Mouse (Mus musculus) 3T3-L1 (cell line): ENCODE results near the gene Hk1.

Source experiments
- DNase-seq: peaks from one replicate; pipeline ENCODE4 v3.0.0-alpha.2; 2015; ENCODE audit warnings: low read depth, low spot score

The Hk1 gene

DNA sequence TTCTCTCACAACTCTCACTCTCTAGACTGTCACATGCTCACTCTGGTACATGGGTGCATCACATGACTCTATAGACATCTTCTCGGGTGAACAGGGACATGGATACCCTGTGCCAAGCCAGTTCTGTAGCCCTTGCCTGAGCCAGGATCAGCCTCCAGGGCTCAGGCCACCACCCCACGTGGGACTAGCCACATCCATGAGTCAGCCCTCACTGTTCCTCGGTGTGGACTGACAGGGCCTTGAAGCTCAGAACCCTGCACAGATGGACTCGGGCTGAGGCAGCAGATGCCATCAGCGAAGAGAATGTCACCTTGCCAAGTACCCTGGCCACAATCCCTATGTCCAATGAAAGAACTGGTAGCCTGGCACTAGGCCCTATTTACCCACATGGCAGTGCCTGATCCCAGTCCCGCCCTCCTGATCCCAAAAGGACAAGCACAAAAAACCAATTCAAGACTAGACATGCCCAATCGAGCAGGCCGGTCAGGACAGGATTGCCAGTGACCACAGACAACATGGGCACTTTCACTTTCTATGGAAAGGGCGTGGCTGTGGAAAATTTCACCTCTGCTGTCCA is 59.2 kb downstream of the Hk1 start:
- peak; percentile 87 for DNase-seq

- no peak for DNase-seq
Measured at GRCm38 (mm10) chr10:62319154-62319553, 60.6 kb downstream of the Hk1 start.

DNA sequence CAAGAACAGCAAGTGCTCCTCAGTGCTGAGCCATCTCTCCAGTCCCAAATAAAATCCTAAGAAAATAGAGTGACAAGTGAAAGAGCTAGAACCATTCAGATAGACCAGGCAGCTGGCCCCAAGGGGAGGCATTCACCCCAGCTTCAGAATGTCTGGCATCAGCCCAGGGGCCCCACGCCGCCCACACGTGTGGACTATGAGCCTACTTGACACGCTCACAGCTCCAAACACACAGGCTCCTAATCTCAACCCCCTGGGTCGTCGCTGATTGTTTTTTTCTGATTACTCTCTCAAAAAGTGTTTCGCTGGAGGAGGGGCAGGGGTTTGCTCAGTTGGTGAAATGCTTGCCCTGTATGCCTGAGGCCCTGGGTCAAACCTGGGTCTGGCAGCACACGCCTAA is 63.2 kb downstream of the Hk1 start:
- no peak for DNase-seq

DNA sequence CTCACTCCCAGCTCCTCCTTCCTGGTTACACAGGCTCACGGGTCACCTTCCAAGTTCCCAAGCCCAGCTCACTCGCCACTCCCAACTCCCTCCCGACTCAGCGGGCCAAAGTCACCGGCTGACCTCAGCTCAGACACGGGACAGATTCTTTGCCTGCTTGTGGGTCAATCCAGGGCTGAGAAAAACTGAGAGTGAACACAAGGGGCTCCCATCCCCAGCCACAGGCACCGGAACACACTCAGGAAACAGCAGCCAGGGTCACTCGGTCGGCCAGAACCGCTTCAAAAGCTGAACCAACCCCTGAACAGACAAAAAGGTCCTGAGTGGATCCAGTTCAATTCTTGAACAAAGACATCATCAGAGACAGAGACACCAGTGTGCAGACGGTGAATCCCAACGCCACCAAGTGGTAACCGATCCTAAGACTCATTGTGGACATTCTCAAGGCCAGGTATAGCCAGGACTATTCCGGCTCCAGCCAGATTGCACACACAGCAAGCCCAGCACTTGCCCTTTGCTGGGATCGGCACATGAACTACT is 65.8 kb downstream of the Hk1 start:
- no peak for DNase-seq

DNA sequence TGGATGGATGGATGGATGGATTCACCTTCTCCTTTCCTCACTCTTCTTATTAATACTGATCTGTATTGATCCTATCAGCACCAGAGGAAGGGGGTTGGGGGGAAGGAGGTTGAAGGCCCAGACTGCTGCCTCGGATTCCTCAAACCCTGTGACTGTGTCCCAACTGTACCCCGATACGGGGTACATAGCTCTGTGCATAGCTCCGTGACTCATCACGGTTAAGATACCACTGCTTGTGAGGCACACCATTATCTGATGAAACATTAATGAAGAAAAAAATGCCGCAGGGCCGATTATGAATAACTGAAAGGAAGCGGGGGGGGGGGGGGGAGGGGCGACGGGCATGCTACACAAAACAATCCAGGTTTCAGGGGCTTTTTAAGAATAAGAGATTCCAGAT is 66.6 kb downstream of the Hk1 start:
- DNase-seq, result no peak

- no peak for DNase-seq
Measured at GRCm38 (mm10) chr10:62311464-62311863, 68.2 kb downstream of the Hk1 start.

DNA sequence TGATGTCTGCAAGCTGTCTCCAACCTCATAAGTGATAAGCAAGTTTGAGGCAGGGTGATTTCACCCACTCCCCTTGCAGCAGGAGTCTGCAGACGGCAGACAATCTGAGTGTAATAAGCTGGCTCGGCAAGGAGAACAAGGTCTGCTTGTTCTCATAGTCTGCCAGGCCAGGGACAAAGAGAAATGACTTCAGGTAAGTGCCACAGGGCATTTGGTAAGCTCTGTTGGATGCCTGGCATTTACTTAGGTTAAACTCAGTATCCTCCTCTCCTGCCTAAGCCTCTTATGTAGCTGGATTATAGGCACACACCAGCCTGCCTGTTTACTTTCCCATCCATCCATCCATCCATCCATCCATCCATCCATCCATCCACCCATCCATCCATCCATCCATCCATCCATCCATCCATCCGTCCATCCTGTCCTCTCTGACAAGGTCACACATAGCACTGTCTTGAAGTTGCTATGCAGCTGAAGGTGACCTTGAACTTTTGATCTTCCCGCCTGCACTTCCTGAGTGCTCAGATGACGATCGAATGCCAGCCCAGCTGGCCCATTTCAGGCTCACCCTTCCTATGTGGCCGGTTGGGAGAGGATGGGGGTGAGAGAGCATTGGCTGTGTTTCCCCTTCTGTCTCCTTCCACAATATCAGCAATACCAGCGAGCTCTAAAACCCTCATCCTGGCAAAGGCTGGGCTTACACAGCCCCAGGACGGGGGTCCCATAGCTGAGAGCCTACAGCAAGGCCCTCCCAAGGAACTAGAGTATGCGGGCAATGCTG is 69.3 kb downstream of the Hk1 start:
- DNase-seq, result no peak

GRCm38 (mm10) chr10:62309593-62309992 is 70.1 kb downstream of the Hk1 start:
- no peak for DNase-seq

DNA sequence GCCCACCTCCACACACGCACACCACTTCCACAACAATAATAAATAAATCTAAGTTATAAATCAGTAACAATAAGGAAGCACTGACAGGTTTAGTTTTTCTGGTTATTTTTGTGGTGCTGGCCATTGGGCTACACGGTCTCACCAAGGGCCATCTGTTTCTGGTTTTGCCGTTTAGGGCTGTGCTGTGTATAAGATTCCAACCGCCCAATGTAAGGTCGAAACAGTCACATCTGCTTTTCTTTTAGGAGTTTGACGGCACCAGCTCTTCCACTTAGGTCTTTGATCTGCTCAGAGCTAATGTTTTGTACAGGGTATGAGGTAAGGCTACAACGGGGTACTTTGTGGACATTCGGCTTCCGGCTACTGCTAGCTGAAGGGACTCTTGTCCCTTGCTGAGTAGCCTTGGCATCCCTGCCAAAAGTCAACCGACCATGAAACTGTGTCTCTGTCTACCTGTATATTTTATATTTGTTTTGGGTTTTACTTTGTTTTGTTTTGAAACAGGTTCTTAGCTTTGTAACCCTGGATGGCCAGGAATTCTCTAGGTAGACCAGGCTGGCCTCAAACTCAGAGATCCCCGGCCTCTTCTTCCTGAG is 70.7 kb downstream of the Hk1 start:
- no peak for DNase-seq

GRCm38 (mm10) chr10:62306483-62306882 is 73.2 kb downstream of the Hk1 start:
- no peak for DNase-seq

- no peak for DNase-seq
Measured at GRCm38 (mm10) chr10:62305090-62305489, 74.6 kb downstream of the Hk1 start.

DNA sequence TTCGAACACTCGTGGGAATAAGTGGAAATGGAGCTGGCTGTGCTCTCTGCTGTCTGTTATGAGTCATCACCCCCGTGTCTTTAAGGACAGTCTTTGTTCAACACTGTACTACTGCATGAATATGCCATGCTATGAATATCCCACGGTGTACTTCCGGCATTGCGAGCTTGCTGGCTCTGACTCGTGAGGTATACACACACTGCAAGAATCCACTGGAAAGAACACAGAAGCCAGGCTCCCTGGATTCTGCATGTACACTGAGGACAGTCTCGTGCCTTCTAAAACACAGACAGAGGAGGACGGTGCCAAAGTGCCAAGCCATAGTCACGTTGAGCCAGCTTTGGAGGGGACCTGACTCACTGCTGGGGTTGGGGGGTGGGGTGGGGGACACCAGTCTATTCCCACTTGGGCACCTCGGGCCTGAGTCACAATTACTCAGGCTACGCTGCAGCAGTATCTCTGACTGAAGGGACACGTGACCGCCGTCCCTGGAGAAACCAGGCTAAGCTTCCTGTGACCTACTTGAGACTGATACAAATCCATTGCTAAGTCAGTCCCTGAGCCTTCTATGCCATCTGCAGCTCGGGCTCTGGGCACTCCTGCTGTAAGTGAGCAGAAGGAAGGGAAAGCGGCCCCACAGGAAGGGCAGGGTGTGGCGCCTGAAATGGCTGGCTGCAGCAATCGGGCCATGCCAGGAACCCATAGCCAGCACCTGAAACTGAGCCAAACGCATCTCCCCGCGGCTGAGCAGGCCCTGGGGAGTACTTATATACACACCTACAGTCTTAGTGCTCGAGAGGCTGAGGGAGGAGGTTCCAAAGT is 79.5 kb downstream of the Hk1 start:
- DNase-seq, result peak; percentile 91

DNA sequence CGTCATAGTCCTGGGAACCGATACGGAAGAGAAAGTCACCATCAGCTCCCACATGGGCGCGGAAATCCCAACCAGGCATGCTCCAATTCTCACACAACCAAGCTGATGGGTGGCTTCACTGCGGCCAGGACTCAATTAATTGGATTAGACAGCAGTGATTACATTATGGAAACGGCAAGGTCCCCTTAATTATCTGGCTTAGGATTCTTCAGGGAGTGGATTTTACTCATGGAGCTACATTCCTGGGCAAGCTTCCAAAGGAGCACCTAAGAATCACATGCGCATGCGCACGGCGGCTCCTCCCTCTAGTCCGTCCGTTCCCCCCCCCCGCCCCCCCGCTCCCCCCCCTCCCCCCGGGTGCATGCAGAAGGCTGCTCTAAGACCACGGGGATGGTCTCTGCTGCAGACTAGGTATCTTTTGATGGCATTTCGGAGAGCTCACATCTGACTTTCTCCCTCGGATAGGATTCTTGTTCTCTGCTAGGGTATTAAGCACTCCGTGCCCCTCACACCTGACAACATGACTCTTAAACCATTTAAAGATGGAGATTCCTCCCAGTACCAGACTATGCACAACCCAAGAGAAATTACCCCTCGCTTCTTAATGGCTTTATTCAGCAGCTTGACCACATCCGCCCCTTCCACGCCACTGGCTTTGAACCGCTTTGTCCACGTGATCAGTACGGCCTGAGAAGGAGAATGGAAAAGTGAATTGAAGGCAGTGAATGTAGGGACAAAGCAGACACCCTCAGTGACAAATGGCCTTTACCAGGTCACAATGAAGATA is 83.4 kb downstream of the Hk1 start:
- no peak for DNase-seq

DNA sequence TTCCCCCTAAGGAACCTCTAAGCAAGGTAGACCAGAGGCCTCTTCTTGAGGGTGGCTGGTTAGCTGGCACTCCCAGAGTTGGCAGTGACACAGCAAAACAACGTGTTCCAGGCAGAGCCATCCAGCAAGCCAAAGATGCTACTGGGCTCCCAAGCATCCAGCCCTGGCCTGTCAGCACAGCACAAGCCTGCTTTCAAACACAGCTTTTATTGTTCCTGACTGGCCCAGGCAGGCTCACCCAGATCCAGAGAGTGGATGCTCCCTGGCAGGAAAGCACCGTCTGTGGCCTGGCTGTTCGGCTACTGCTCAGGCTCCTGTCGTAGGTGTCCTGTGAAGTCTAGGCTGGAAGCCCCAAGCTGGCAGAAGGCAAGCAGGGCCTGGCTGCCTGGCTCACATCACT is 85.6 kb downstream of the Hk1 start:
- DNase-seq, result no peak

- DNase-seq, result no peak
Measured at GRCm38 (mm10) chr10:62287460-62288124, 92.1 kb downstream of the Hk1 start.

DNA sequence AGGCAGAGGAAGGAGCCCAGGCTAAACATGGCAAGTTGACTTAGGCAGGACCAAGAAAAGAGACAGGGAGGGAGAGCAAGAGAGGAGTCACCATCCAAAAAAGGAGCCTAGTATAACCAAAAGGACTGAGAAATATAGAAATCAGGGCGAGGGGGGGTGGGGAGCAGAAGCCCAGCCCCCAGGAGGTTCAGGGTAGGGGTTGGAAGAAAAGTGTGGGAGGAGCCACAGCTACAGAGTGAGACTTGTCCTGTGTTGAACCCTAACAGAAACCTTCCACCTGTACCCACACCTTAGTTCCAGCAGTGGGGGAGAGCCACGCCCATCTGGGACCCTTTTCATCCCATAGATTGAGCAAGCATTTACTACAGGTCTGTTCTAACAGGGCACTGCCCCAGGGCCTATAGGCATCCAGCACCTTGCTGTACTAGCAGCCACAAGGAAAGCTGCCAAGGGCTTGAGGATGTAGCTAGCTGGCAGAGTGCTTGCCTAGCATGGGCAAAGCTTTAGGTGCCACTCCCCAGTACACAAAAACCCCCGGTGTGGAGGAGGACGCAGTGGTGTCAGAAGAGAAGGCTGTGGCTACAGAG is 96.4 kb downstream of the Hk1 start:
- DNase-seq, result no peak

DNA sequence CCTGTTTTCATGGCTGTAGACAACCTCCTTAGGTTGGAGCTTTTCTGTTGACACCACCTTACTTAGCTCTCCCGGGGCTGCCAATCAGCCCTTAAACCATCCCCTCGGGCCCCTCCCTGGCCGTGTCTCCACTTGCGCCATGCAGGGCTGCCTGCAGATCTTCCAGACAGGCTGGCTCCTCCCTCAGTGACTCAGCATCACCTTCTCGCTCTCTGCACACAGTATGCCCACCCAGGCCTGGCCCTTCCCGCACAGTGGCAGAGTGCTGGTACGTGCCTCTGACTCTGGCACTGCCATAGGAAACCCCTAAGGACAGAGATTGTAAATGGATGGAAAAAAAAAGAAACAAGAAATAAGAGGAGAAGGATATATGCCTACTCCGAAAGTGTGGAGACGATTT is 96.9 kb downstream of the Hk1 start:
- peak; percentile 15 for DNase-seq

GRCm38 (mm10) chr10:62279671-62280070 is 100.0 kb downstream of the Hk1 start:
- no peak for DNase-seq

DNA sequence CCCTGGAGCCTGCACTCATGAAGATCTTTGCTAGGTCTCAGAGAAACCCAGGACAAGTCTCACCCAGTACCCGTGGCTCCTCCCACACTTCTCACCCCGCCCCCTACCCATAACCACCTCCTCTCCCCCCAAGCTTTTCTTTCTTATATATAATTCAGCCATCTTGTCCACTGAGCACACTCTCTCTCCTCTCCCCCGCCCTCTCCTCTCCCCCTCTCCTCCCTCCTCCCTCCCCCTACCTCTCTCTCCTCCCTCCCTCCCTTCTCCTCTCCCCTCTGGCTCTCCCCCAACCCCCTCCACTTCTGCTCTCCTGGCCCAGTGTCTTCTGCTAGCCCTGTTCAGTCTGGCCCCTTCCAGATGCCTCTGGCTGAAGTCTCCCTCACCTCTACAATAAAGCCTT is 100.6 kb downstream of the Hk1 start:
- DNase-seq, result no peak
